Mouse (Mus musculus) erythroblast, embryonic 14.5 days (primary cell): ENCODE results near the gene Sohlh2.

Source experiments
- GATA1 ChIP-seq: IDR thresholded peaks from 2 replicates; pipeline ENCODE4 v1.6.1; 2012; ENCODE audit warnings: low read length, inconsistent platforms, mixed read lengths
- TAL1 ChIP-seq: IDR thresholded peaks from 3 replicates; pipeline ENCODE4 v1.6.1; 2012; ENCODE audit warnings: low read length, inconsistent platforms, mixed read lengths

DNA sequence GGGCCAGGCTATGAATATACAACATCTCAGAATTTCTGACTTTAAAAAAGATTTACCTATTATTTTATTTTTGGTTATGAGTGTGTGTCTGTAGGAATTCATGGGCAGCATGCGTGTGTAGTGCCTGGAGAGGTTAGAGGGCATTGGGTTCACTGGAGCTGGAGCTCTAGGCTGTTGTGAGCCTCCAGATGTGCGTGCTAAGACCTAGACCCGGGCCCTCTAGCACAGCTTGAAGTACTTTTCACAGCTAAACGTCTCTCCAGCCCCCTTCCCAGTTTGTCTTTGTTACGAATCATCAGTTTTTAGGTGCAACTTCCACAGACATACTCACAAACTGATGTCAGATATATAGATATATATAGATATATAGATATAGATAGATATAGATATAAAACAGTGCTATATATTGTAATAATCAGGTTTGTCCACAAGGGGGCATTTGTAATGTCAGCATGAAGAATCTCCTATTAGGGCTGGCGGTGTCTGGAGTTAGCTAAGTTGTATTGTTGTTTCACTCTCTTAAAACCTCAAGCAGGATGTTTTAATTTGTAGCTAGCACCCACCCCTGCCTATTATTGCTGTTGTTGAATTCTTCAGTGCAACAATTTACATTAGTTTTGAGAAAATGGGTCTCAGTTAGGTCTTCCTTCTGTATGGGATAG lies 29.0 kb upstream of the Sohlh2 start:
- no peak for TF ChIP-seq TAL1
- TF ChIP-seq GATA1, result no peak
